In genomic region chr2:106081951-106082350, GRCm38 (mm10) we compare ENCODE assay signal across 9 mouse cellular contexts.
DNase-seq lines count a peak whose midpoint lies in the region; ATAC-seq and TF ChIP-seq lines count a peak whose summit lies in the region.
"Had no signal": no experiment of that assay in that cellular context is flagged by ENCODE, and none has a peak within 500 bp of the region (broad histone marks: within the 10 kb centered on the region; RNA-seq: fewer than 3 reads in every experiment).

No protein-coding gene starts in this region.

- no peaks in the 10 kb centered on the region for H3K36me3 ChIP-seq in forebrain, postnatal 0 days (ENCODE audit: insufficient read depth)
- no peaks in the 10 kb centered on the region for H3K36me3 ChIP-seq in liver, embryonic 14.5 days (replicated peaks; ENCODE audit: control insufficient read depth, insufficient read depth, low read depth)
- H3K36me3 ChIP-seq: limb, embryonic 15.5 days had no signal

- no peak overlapping the region for H3K4me3 ChIP-seq in forebrain, postnatal 0 days (ENCODE audit: low read depth, low read length)
- H3K4me3 ChIP-seq in liver, embryonic 14.5 days (ENCODE audit: insufficient read depth in 1 of 2, low read depth in 2 of 2, low read length in 2 of 2): no peak overlapping the region
- H3K4me3 ChIP-seq: limb, embryonic 15.5 days had no signal

- no peaks in the 10 kb centered on the region for H3K9me3 ChIP-seq in forebrain, postnatal 0 days (ENCODE audit: low read length)
- no peaks in the 10 kb centered on the region for H3K9me3 ChIP-seq in liver, embryonic 14.5 days (ENCODE audit: control insufficient read depth, low read length)
- H3K9me3 ChIP-seq: limb, embryonic 15.5 days had no signal

- no peak for TF ChIP-seq EP300 in liver, embryonic 14.5 days (IDR thresholded peaks at IDR 0.05; ENCODE audit: low read depth)

- peaks cover 3% of the 10 kb centered on the region; the same call in 1 of the 2 replicates for H3K4me1 ChIP-seq in forebrain, postnatal 0 days (ENCODE audit: insufficient read depth)
- H3K4me1 ChIP-seq in liver, embryonic 14.5 days (replicated peaks; ENCODE audit: control insufficient read depth in 2 of 2, insufficient read depth in 2 of 2, low read length in 1 of 2): no peaks in the 10 kb centered on the region
- H3K4me1 ChIP-seq: limb, embryonic 15.5 days had no signal

- H3K4me2 ChIP-seq in forebrain, postnatal 0 days (ENCODE audit: low read depth): no peak overlapping the region
- no peak overlapping the region for H3K4me2 ChIP-seq in liver, embryonic 14.5 days (ENCODE audit: low read depth)
- H3K4me2 ChIP-seq: limb, embryonic 15.5 days had no signal

- peak; percentile 58; the same call in 1 of the 2 replicates for ATAC-seq in cerebellum, adult (ENCODE audit: insufficient number of reproducible peaks, low FRiP score, low TSS enrichment)
- 0 out of 2 replicates have a peak, but pooled peaks have one; percentile 56 for ATAC-seq in forebrain, postnatal 0 days
- no peak for ATAC-seq in liver, embryonic 14.5 days (ENCODE audit: insufficient read depth)
- ATAC-seq in inflammation-experienced regulatory T-cells, adult 6 months: no peak

- H3K9ac ChIP-seq in forebrain, postnatal 0 days: no peak overlapping the region
- H3K9ac ChIP-seq in liver, embryonic 14.5 days (replicated peaks): no peak overlapping the region
- H3K9ac ChIP-seq: limb, embryonic 15.5 days had no signal

- peaks cover 18% of the 10 kb centered on the region for H3K27me3 ChIP-seq in forebrain, postnatal 0 days (ENCODE audit: insufficient read depth, low read length)
- no peaks in the 10 kb centered on the region for H3K27me3 ChIP-seq in liver, embryonic 14.5 days (ENCODE audit: control insufficient read depth, insufficient read depth, low read length)
- H3K27me3 ChIP-seq: limb, embryonic 15.5 days had no signal

- WGBS in forebrain, postnatal 0 days: 3% methylated on average over 7 of the region's 7 CpGs
- 5% methylated on average over 7 of the region's 7 CpGs for WGBS in liver, embryonic 14.5 days (ENCODE audit: insufficient replicate concordance)

- H3K27ac ChIP-seq in forebrain, postnatal 0 days (ENCODE audit: low read depth, low read length): no peak overlapping the region
- H3K27ac ChIP-seq in liver, embryonic 14.5 days: no peak overlapping the region
- H3K27ac ChIP-seq: limb, embryonic 15.5 days had no signal

- peak; percentile 80 for TF ChIP-seq CTCF in forebrain, postnatal 0 days (IDR thresholded peaks at IDR 0.05; ENCODE audit: low read depth)
- TF ChIP-seq CTCF in liver, embryonic 14.5 days (IDR thresholded peaks at IDR 0.05; ENCODE audit: low read depth): peak; percentile 81

- DNase-seq in 416B (ENCODE audit: low read depth): peak; percentile 68
- DNase-seq in ES-CJ7 (ENCODE audit: low read depth, low spot score): peak; percentile 62
- peak; percentile 74 for DNase-seq in forebrain, postnatal 0 days
- peak; percentile 59 for DNase-seq in kidney, postnatal 14 days
- DNase-seq in liver, embryonic 14.5 days (ENCODE audit: low read depth in 3 of 3, low spot score in 3 of 3): peak; percentile 3 to 14 (median 7)
- peak; percentile 67 for DNase-seq in right cerebral cortex, postnatal 14 days

Comparison
In these comparisons a context has a peak if more than half of its experiments do, and no peak if none do; other contexts are left out.
1. DNase-seq: peak in every context shown above with its lines; median percentile 74 in forebrain, postnatal 0 days; 68 in 416B; 67 in right cerebral cortex, postnatal 14 days; 62 in ES-CJ7; 59 in kidney, postnatal 14 days; 7 in liver, embryonic 14.5 days.
2. ATAC-seq: peak in cerebellum, adult (single experiment) and forebrain, postnatal 0 days (single experiment); none in liver, embryonic 14.5 days (single experiment) and inflammation-experienced regulatory T-cells, adult 6 months (single experiment).